Mouse (Mus musculus) gonadal fat pad, adult 2 months (tissue): ENCODE results near the gene Sytl3. TPM values are rescaled to one million over a fixed set of nuclear protein-coding genes. Genes with fewer than 3 reads are reported as not detected.
"Not testable (repeated sequence)": the region's sequence is repeated elsewhere in the genome, so short reads cannot be mapped to it uniquely, and the experiment has no call there.

Experiments used
- DNase-seq: peaks from one replicate; pipeline ENCODE4 v3.0.0-alpha.2; 2012; ENCODE audit warnings: low read depth
- polyA plus RNA-seq: library from polyadenylated mRNA; depleted of rRNA; stranded (reverse); fragments of >200 nt; gene quantifications from 2 replicates; pipeline ENCODE4 v1.2.3, GENCODE M21; 2012; rRNA removed

Sytl3 gene
- polyA plus RNA-seq: 3.7 and 4.4 TPM in 2 replicates

DNA sequence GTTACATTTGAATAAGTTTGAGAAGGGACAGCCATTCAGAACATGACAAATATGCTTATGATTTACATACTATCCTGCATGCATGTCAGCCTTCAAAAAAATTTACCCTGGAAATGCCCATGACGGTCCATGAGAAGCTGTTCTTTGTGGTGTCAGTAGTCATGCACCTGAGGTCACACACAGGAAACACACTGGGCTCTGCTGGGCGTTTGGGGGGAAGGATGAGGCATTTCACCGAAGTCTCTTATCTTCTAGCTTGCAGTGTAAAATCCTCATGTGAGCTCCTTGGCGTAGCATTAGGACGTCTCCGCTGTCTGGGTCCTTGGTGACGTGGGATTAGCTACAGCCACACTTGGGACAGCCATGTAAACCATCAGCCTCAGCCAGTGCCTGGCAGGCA, at the start of gene Sytl3:
Gene Sytl3, plus strand, starts transcription at position 293 of the 400 bp plus-strand sequence.
- not testable (repeated sequence) for DNase-seq

DNA sequence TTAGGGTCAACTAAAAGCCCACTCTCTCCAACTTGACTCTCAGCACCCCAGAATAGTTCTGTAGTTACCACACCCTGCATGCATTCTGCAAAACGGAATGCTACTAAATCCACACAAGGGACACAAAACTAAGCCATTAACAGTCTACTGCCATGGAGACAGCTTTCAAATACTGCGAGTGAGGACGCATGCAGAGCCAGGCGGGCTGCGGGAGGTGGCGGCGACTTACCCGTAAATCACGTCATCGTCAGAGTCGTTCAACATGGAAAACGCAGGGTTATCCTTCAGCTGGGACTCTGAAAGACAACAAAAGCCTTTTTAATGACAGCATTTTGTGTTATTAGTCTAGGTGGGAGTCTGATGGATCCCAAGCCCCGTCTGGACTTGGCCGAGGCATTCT, 45.4 kb upstream of the Sytl3 start:
- DNase-seq: not testable (repeated sequence)

- not testable (repeated sequence) for DNase-seq
Observed at GRCm38 (mm10) chr17:6614316-6614715, 44.6 kb upstream of the Sytl3 start.

DNA sequence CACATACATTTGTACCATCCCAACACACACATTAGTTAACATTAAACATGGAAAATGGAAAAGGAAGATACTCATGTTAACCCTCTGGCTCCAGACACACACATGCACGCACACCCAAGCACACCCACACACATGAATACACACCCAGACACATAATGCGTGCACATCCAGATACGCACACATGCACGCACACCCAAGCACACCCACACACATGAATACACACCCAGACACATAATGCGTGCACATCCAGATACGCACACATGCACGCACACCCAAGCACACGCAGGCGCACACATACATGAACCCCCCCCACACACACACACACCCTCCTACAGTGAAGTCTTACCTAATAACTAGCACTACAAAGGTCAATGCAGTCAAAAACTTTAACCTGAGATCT, 42.2 kb upstream of the Sytl3 start:
- DNase-seq: not testable (repeated sequence)

- DNase-seq: not testable (repeated sequence)
Observed at GRCm38 (mm10) chr17:6617689-6618400, 41.0 kb upstream of the Sytl3 start.

GRCm38 (mm10) chr17:6619271-6619670, 39.6 kb upstream of the Sytl3 start:
- not testable (repeated sequence) for DNase-seq

DNA sequence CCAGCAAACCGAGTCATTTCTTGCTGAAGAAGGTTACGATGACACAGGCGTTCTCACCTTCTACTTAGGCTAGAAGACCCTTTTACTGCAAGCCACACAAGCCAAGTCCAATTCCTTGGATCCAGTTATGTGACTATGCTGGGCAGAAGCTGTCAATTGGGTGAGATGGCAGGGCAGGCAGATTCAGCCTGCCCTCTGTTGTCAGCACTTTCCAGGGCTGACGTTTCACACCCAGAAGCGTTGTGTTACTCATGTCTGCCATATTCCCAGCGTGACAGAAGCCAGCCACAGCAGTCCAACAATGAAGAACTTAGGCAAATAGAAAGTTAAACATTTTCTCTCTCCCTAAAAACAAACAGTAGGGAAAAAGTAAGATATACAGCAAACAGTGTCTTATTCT, 38.9 kb upstream of the Sytl3 start:
- DNase-seq: not testable (repeated sequence)

DNA sequence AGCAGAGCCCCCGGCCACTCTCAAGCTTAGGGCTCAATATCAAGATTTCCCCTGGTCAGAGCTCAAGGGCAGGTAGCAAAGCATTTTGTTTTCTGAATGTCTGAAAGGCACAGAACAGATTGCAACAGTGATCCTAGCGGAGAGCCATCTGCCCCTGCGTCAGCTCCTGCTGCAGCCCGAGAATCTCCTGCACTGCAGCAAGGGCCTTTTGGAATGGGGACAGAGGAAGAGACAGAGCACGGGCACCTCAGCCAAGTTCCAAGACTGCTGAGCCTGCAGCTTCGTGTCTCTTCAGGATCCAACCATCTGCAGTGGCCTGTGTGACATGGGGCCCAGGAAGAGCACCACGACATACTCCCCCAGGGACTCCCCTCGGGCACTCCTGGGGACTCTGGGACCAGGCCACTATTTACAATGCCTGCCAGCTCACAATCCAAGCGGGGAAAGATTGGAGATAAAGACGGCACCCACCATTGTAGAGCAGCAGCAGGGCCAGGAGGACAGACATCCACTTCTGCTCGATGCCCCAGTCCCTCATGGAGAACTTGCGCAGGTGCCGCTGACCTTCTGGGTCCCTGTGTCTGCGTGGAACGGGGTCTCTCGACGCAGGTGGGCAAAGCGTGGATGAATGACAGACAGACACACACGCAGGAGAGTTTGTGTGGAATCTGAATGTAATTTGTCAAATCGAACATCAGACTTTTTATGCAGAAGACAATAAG, 38.0 kb upstream of the Sytl3 start:
- not testable (repeated sequence) for DNase-seq

DNA sequence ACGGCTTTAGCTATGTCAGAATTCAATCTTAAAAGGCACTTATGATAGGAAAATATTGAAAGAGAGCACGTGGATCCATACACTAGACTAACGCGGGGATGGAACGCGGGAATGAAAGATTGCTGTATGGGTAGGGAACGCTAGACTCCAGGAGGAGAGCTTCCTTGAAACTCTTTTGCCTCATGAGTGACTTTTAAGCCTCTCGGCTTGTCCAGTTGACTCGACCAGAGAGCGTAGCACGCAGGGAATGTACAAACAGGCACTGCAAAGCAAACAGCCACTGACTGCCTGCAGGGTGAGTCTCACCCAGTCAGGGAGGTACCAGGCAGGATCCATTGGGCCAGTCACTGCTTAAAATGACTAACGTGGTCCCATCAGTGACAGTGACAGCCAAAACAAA, 36.9 kb upstream of the Sytl3 start:
- DNase-seq: not testable (repeated sequence)

GRCm38 (mm10) chr17:6624926-6625558, 33.9 kb upstream of the Sytl3 start:
- not testable (repeated sequence) for DNase-seq

- not testable (repeated sequence) for DNase-seq
Observed at GRCm38 (mm10) chr17:6630398-6630797, 28.5 kb upstream of the Sytl3 start.

DNA sequence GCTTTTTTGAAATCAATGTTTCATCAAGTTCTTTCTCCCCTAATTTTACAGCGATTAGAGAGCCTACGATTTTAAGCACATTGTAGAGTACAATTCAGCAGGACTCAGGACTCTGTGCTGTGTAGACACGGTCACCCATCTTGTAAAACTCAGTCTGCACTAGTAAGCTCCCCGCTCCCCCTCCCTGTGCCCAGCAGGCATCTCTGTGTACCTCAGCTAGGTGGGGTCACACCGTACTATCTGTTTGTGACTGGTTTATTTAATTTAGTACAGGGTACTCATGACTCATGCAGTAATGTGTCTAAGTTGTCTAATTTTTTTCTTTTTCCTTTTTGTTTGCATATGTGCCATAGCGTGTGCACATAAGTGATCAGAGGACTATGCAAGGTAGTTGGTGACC, 26.0 kb upstream of the Sytl3 start:
- not testable (repeated sequence) for DNase-seq

DNA sequence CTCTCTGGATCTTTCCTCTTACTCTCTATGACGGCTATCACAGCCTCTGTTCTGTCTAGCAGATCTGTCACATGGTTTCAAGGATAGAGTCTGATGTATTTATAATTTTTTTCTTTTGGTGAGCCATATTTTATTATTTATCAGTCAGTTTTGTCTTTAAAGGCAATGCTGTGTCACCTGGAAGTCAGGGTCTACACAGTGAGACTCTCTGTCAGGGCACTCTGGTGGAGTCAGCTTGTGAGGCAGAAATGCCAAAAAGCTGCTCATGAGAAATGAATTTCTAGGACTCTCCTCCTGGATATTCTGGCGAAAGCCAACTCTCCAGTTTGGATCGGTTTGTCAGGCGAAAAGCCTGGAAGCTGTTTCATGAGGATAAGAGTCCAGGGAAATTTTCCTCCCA, 23.1 kb upstream of the Sytl3 start:
- not testable (repeated sequence) for DNase-seq

- DNase-seq: no peak
Observed at GRCm38 (mm10) chr17:6636861-6637260, 22.0 kb upstream of the Sytl3 start.

DNA sequence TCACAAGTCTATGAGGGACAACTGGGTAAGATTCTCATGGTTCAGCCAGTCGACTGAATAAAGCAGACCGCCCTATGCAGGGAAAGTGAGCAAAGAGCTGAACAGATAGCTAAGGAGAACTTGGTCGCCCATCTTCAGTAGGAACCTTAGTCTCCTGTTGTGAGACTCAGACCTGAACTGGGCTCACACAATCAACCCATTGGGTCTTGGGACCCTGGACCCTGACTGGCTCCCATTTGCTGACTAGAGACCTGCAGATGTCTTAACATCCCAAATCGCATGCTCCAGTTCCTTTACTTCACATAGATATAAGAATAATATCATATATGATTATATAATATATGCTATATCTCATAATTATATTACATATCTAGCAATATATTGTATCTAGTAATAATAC, 21.5 kb upstream of the Sytl3 start:
- not testable (repeated sequence) for DNase-seq

DNA sequence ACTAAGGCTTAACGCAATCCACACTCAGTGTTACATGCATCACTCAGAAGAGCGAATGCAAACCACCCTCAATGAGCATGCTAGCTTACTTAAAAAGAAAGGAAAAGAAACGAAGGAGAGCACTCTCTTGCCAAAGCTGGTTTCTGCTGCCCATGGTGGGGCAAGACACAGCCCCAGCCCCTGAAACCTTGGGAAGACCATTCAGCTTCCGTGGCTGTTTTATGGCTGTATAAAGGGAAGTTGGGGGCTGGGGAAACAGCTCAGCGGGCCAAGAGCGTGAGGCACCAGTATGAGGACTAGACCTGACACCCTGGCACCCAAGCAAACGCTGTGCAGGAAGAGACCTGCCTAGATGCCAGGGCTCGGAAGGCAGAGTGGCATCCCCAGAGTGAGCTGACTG, 20.4 kb upstream of the Sytl3 start:
- not testable (repeated sequence) for DNase-seq

DNA sequence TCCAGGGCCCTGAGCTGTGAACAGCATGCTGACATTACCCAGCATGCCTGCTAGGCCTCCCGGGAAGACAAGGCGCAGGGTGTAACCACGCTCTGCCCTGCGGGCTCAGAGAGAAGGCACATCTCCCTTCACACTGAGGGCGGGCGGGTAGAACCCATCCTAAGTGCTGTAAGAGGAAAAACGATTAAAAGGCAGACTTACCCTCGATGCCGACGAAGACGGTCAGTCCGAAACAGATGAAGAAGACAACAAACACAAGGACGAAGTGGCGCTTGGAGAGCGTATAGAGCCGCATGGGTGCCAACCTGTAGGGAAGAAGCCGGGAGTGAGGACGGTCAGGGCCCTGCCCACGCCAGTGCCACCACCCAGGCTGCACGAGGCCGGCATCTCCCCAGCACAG, 19.4 kb upstream of the Sytl3 start:
- not testable (repeated sequence) for DNase-seq

DNA sequence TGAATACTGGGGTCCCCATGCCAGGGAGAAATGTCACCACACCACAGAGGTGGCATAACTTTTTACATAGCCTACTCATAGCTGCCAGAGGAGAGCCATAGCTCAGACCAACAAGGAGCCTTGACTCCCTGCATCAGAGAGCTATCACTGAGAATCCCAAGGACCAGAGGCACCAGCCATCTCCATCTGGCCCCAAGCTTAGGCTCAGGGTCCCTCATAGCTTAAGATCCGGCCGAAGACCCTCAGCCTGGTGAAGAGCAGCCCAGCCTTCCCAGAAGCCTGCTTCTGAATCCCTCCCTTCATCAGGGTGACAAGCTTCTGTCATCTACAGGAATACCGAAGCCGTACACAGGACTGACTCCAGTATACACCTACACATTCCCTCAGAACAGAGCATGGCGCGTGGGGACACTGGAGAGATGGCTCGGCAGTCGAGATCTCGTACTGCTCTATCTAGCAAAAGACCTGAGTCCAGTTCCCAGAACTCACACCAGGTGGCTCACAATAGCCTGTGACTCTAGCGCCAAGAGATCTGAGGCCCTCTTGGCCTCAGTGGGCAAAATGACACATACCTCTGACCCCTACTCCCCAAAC, 18.8 kb upstream of the Sytl3 start:
- not testable (repeated sequence) for DNase-seq

DNA sequence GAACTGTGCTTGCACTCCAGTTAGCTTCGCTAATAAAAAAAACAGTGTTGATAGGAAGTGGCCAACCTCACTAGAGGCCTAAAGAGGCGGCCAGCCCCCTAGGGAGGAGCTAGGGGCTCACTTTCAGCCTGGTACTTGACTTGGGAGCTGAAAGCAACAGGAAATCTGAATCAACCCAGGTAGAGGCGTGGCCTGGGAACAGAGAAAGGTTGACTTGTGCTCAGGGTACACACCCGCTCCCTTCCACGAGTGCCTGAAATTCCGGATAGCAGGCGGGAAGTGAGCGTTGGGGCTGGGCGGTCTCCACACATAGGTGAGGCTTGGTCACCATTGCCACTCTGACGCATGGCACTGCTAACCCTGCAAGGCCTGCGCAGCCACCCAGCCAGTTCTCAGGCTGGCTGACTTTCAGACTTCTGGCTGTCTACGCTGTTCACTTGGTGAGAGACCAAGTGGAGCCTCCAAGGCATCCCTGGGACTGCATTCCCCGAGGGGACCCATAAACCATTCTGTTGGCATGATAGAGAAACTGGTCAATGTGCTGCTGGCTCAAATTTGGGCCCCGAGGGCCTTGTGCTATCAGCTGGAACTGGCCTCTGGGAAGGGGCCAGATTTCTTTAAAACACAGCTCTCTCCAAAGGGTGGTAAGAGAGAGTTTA, 18.0 kb upstream of the Sytl3 start:
- not testable (repeated sequence) for DNase-seq

DNA sequence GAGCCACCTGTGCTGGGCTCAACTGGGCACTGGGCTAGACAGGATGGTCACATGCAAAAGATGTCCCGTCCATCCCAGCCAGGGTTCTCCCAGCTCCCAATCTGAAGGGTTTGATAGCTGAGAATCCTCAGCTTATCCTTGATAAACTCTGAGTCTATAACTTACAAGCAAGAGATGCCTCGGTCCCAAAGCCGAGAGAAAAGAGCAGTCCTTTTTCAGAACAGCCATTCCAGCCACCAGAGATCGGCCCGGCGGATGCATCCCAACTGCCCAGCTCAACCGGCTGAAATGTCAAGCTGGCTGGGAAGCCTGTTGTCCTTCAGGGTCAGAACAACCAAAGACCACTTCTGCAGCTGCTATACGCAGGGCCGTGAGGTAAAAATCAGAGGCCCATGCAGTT, 14.7 kb upstream of the Sytl3 start:
- DNase-seq: not testable (repeated sequence)

DNA sequence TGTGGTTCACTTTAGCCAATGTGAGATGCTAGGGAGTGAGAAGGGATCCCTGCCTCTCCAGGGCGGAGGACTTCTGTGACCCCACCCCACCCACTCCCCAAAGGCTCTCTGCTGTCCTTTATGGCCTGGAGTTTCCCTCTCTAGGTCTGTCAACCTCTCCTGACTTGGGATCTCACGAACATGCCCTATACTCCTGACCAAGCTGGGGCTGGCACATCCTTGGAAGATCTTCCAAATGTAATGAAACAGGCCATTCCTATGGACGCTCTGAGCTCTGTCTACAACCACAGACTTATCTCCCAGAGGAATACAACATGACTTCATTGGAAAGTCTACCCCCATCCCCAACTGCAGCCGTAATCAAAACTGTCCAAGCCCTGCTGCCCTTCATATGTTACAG, 14.2 kb upstream of the Sytl3 start:
- DNase-seq: not testable (repeated sequence)

DNA sequence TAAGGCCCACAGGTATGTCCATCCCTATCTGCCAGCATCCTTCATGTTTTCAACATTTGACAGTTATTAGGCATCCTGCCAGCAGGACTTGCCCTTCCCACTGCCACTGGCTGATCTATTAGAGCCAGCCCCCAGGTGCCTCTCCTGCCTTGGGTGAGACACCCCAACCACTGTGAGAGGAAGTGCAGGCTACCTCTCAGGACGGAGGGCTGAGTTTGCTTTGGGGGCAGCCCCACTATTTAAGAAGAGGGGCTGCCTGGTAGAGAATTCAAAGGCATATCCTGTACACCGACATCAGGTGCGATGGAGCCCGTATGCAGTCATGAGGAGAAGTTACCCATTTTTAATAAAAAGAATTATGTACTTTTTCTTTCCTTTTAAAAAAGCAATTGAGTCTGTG, 13.2 kb upstream of the Sytl3 start:
- not testable (repeated sequence) for DNase-seq
